Mouse (Mus musculus) embryonic facial prominence, embryonic 14.5 days (tissue): ENCODE measurements around the gene Clip1. TPM values are rescaled to one million over a fixed set of nuclear protein-coding genes. Genes with fewer than 3 reads are reported as not detected.

Experiments used
- ATAC-seq: fragments of 200-750 bp; cut with Nextera tagmentation; 2 replicates; pipeline ENCODE4 v1.8.0; 2017; ENCODE audit warnings: low read depth, moderate number of reproducible peaks, moderate TSS enrichment
- DNase-seq: peaks from one replicate; pipeline ENCODE4 v3.0.0-alpha.2; 2015; ENCODE audit warnings: low spot score
- H3K27ac ChIP-seq: fragments of 300-500 bp; sonication (generic); replicated peaks from 2 replicates; pipeline ENCODE4 v1.5.1; 2014; ENCODE audit warnings: low read depth, mild to moderate bottlenecking, low read length, moderate library complexity
- H3K27me3 ChIP-seq: fragments of 300-500 bp; sonication (generic); replicated peaks from 2 replicates; pipeline ENCODE4 v1.6.1; 2014; ENCODE audit warnings: low read length; ENCODE audit not compliant: control insufficient read depth, insufficient read depth
- H3K36me3 ChIP-seq: fragments of 300-500 bp; sonication (generic); 2 replicates; pipeline ENCODE4 v1.6.1; 2014; ENCODE audit warnings: low read length, mixed read lengths; ENCODE audit not compliant: control insufficient read depth, insufficient read depth
- H3K4me1 ChIP-seq: fragments of 300-500 bp; sonication (generic); 2 replicates; pipeline ENCODE4 v1.6.1; 2014; ENCODE audit warnings: antibody characterized with exemption, low read length; ENCODE audit not compliant: control insufficient read depth, insufficient read depth
- H3K4me2 ChIP-seq: fragments of 300-500 bp; sonication (generic); 2 replicates; pipeline ENCODE4 v1.6.1; 2014; ENCODE audit warnings: low read depth, mild to moderate bottlenecking, low read length, moderate library complexity, mixed read lengths
- H3K4me3 ChIP-seq: fragments of 300-500 bp; sonication (generic); 2 replicates; pipeline ENCODE4 v1.5.1; 2014; ENCODE audit warnings: low read depth, mild to moderate bottlenecking, low read length
- H3K9ac ChIP-seq: fragments of 300-500 bp; sonication (generic); 2 replicates; pipeline ENCODE4 v1.6.1; 2014; ENCODE audit warnings: low read depth, mild to moderate bottlenecking, low read length, moderate library complexity, mixed read lengths
- H3K9me3 ChIP-seq: fragments of 300-500 bp; sonication (generic); 2 replicates; pipeline ENCODE4 v1.6.1; 2016; ENCODE audit warnings: low read length; ENCODE audit not compliant: control insufficient read depth
- WGBS: fragments of 180-500 bp; shearing (Covaris S2); extraction: QIAGEN DNeasy Blood & Tissue Kit; methylation state at CpG from one replicate; pipeline ENCODE4 v1.1.7; 2014; 5-methylcytosine and 5-hydroxymethylcytosine counted together
- polyA plus RNA-seq: library from polyadenylated mRNA; unstranded; fragments of >200 nt; fragmentation: Nextera tagmentation; extraction: Ambion mirVana; gene quantifications from 2 replicates; pipeline ENCODE4 v1.2.1, GENCODE M21; 2014

Gene Clip1
- polyA plus RNA-seq, 1 experiment from 2014 or later: 33.4 TPM

GRCm38 (mm10) chr5:123700625-123701024 lies 16.2 kb upstream of the Clip1 start:
- DNase-seq: no peak
- no peak for ATAC-seq
- peaks cover 86% of the 10 kb centered on the region for H3K36me3 ChIP-seq

DNA sequence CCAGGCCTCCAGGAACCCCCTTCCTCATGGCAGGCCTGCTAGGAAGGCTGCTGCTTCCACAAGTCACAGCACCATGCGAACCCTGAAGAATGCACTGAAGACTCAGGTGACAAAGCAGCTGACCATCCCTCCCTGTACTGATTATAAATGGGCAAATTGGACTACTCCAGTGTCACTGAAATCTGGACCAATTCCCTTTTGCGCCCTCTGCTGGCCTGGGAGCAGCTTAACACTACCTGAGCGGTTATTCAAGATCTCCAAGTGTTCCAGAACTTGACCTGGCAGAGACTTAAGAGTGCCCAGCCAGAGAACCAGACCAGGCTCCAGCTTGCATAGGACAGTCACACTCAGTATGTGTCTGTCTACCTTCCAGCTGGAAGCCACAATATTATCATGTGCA lies 14.8 kb upstream of the Clip1 start:
- ATAC-seq: 0 out of 2 replicates have a peak, but pooled peaks have one; percentile 41

More at GRCm38 (mm10) chr5:123700625-123701024, 16.2 kb upstream of the Clip1 start:
- H3K27me3 ChIP-seq: no peaks in the 10 kb centered on the region
- H3K4me1 ChIP-seq: no peaks in the 10 kb centered on the region
- H3K27ac ChIP-seq: no peak overlapping the region
- 69% methylated on average over 11 of the region's 11 CpGs for WGBS
- H3K9ac ChIP-seq: no peak overlapping the region
- H3K4me3 ChIP-seq: no peak overlapping the region
- no peaks in the 10 kb centered on the region for H3K9me3 ChIP-seq
- no peak overlapping the region for H3K4me2 ChIP-seq

DNA sequence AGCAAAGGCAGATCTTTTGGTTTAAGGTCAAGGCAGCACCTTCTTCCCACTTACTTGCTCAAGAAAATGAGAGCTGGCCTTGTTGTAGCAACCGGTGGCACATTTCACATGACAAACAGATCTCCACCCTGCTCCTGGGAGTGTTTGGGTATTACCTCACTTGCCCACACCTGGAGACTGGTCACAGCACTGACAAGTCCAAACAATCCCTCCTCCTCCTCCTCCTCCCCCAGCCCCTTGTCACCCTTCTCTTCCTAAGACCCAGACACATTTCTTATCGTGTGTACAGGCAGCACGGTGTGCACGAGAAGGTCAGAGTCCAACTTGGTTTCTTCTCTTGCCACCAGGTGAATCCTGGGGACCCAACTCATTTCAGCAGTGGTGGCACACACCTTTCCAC lies 12.5 kb upstream of the Clip1 start:
- no peak for ATAC-seq
- WGBS: 85% methylated on average over 4 of the region's 4 CpGs
- H3K4me1 ChIP-seq: no peaks in the 10 kb centered on the region

More for the DNA sequence above, 14.8 kb upstream of the Clip1 start:
- Histone ChIP-seq H3K4me2 (no peak overlapping the region), H3K27ac (no peak overlapping the region), H3K9me3 (no peaks in the 10 kb centered on the region), H3K4me3 (no peak overlapping the region), H3K9ac (no peak overlapping the region), H3K4me1 (no peaks in the 10 kb centered on the region), H3K36me3 (peaks cover 72% of the 10 kb centered on the region), H3K27me3 (no peaks in the 10 kb centered on the region)
- 20% methylated on average over 3 of the region's 3 CpGs for WGBS
- peak; percentile 82 for DNase-seq

DNA sequence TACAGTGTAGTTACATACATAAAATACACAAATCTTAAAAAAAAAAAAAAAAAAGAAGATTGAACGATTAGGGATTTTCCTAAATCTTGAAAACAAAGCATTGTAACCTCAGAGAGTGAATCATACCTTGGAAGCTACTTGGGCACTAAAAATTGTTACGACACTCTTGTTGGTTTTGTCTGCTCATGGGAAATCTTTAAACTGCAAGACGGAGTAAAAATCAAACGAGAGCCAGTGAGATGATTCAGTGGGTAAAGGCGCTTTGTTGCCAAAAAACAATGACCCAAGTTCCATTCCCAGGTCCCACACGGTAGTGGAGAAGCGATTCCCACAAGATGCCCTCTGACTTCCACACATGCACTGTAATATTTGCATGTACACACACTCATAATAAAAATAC lies 11.8 kb upstream of the Clip1 start:
- 93% methylated on average over 7 of the region's 7 CpGs for WGBS

More for the DNA sequence above, 12.5 kb upstream of the Clip1 start:
- H3K9me3 ChIP-seq: no peaks in the 10 kb centered on the region
- H3K27ac ChIP-seq: no peak overlapping the region
- peaks cover 50% of the 10 kb centered on the region for H3K36me3 ChIP-seq
- no peak overlapping the region for H3K4me2 ChIP-seq
- DNase-seq: no peak
- H3K4me3 ChIP-seq: no peak overlapping the region
- H3K9ac ChIP-seq: no peak overlapping the region
- H3K27me3 ChIP-seq: no peaks in the 10 kb centered on the region

GRCm38 (mm10) chr5:123694468-123694867 lies 10.1 kb upstream of the Clip1 start:
- Histone ChIP-seq H3K4me2 (no peak overlapping the region), H3K4me3 (no peak overlapping the region), H3K36me3 (peaks cover 29% of the 10 kb centered on the region), H3K27ac (no peak overlapping the region; the same call in 1 of the 2 replicates), H3K4me1 (no peaks in the 10 kb centered on the region), H3K9me3 (no peaks in the 10 kb centered on the region), H3K9ac (no peak overlapping the region), H3K27me3 (no peaks in the 10 kb centered on the region)
- ATAC-seq (peak; percentile 50), DNase-seq (peak; percentile 53)
- whole genome bisulfite sequencing: 43% methylated on average over 6 of the region's 6 CpGs

More for the DNA sequence above, 11.8 kb upstream of the Clip1 start:
- ATAC-seq (no peak), DNase-seq (no peak)
- H3K36me3 ChIP-seq: peaks cover 42% of the 10 kb centered on the region
- H3K27ac ChIP-seq: no peak overlapping the region
- no peaks in the 10 kb centered on the region for H3K27me3 ChIP-seq
- H3K9ac ChIP-seq: no peak overlapping the region
- no peak overlapping the region for H3K4me3 ChIP-seq
- no peaks in the 10 kb centered on the region for H3K9me3 ChIP-seq
- H3K4me2 ChIP-seq: no peak overlapping the region
- no peaks in the 10 kb centered on the region for H3K4me1 ChIP-seq

GRCm38 (mm10) chr5:123683377-123684220 lies 819 bp downstream of the Clip1 start:
- no peaks in the 10 kb centered on the region for H3K9me3 ChIP-seq
- WGBS: 3% methylated on average over 26 of the region's 92 CpGs
- H3K4me1 ChIP-seq: peaks cover 23% of the 10 kb centered on the region
- DNase-seq (peak; percentile 60), ATAC-seq (peak; percentile 70)
- H3K27ac ChIP-seq: peak overlapping the region; percentile 93
- no peaks in the 10 kb centered on the region for H3K36me3 ChIP-seq
- peak overlapping the region; percentile 98 for H3K9ac ChIP-seq
- H3K27me3 ChIP-seq: no peaks in the 10 kb centered on the region
- peak overlapping the region; percentile 87 for H3K4me2 ChIP-seq
- H3K4me3 ChIP-seq: peak overlapping the region; percentile 95

DNA sequence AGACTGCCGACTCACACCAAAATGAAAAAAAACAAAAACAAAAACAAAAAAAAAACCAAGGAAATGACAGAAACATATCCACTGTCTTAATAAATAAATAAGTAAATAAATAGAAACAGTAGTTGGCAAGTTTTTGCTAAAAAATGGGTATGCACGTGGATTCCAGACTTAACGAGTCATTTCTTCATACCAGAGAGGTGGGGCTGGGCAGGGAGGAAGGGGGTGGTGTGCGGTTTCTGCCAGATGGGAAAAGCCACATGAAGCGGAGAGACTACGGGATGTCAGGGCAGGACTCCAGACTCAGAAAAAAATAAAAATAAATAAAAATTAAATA lies 1.4 kb downstream of the Clip1 start:
- H3K4me2 ChIP-seq: peak overlapping the region; percentile 87
- no peaks in the 10 kb centered on the region for H3K27me3 ChIP-seq
- ATAC-seq (peak; percentile 39; the same call in 1 of the 2 replicates), DNase-seq (peak; percentile 72)
- WGBS: 3% methylated on average over 6 of the region's 6 CpGs
- peak overlapping the region; percentile 98 for H3K9ac ChIP-seq
- peaks cover 23% of the 10 kb centered on the region for H3K4me1 ChIP-seq
- H3K36me3 ChIP-seq: no peaks in the 10 kb centered on the region
- peak overlapping the region; percentile 93 for H3K27ac ChIP-seq
- no peaks in the 10 kb centered on the region for H3K9me3 ChIP-seq
- peak overlapping the region; percentile 95 for H3K4me3 ChIP-seq

DNA sequence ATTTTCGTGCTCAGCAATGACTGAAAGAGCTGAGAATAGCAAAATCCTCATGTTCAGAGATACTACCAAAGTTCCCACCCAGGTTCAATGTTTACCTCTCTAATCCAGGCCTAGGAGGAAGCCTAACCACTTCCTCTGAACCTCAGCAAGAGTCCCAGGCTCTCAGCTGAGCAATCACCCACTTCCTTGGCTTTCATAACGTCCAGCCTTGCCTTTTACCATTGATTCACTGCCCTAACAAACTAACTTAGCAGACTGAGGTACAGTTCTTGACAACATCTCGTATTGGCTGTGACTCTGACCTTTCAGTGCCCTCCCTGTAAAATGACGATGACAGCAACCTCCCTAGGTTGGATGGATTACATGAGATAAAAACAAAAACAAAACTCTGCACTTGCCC lies 2.0 kb downstream of the Clip1 start:
- peak overlapping the region; percentile 87 for H3K4me2 ChIP-seq
- H3K9ac ChIP-seq: 0 out of 2 replicates have a peak overlapping the region, but pooled peaks have one; percentile 17
- H3K4me3 ChIP-seq: peak overlapping the region; percentile 95

More for the DNA sequence above, 2.0 kb downstream of the Clip1 start:
- ATAC-seq: no peak
- H3K36me3 ChIP-seq: no peaks in the 10 kb centered on the region
- DNase-seq: no peak
- whole genome bisulfite sequencing: 36% methylated on average over 4 of the region's 4 CpGs
- H3K27ac ChIP-seq: no peak overlapping the region; the same call in 1 of the 2 replicates
- H3K9me3 ChIP-seq: no peaks in the 10 kb centered on the region
- H3K27me3 ChIP-seq: no peaks in the 10 kb centered on the region
- peaks cover 23% of the 10 kb centered on the region for H3K4me1 ChIP-seq
